Comparison of ENCODE assay signal across 9 mouse cellular contexts in the genomic region with DNA sequence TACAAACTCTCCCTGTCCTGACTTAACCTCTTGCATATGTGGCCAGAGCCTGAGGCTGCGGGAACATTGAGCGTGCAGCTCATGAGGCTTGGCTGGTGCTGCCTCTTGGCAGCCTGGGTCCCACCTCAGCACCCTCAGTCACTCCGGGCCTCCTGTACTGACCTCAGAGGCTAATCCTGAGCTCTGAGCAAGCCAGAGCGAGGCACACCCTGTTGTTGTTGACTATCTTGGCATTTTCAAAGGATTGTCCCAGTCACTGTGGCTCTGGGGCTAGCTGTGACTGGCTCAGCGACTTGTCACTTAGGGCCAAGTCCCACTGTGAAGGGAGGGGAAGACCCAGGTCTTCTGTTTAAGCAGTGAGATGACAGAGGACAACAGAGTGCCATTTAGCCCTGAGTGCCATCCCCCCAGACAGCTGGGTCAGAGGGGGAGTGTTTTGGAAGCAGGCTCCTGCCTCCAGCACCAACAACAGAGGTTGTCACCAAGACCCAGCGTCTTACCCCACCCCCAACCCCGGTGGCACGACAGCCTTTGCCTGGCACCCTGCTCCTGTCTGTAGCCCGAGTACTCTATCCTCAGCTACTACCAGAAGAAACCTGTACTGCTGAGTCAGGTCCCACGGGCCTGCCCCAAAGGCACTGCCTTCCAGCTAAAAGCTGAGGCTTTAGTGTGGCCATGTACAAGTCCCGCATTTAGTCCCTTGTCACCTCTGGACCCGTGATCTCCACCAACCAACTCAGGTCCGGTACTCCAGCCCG. TPM values are rescaled to one million over a fixed set of nuclear protein-coding genes. Genes with fewer than 3 reads are reported as not detected.
A peak's percentile ranks its signal among the peaks of the same experiment; 100 is the strongest.
DNase-seq lines count a peak whose midpoint lies in the region; ATAC-seq and TF ChIP-seq lines count a peak whose summit lies in the region.
"Had no signal": no experiment of that assay in that cellular context is flagged by ENCODE, and none has a peak within 500 bp of the region (broad histone marks: within the 10 kb centered on the region; RNA-seq: fewer than 3 reads in every experiment).

No protein-coding gene starts in this region.

- 0 out of 2 replicates have a peak, but pooled peaks cover 13% of the 10 kb centered on the region for H3K4me1 ChIP-seq in kidney, embryonic 16.5 days (ENCODE audit: insufficient read depth, low read length)
- no peaks in the 10 kb centered on the region for H3K4me1 ChIP-seq in kidney, embryonic 14.5 days (ENCODE audit: control insufficient read depth, insufficient read depth, low read length)
- peaks cover 4% of the 10 kb centered on the region; the same call in 1 of the 2 replicates for H3K4me1 ChIP-seq in lung, postnatal 0 days (ENCODE audit: insufficient read depth, low read depth, low read length)

- no peak overlapping the region for H3K4me2 ChIP-seq in kidney, embryonic 16.5 days (replicated peaks; ENCODE audit: low read depth, low read length)
- no peak overlapping the region for H3K4me2 ChIP-seq in kidney, embryonic 14.5 days (replicated peaks; ENCODE audit: low read depth, low read length)
- H3K4me2 ChIP-seq in lung, postnatal 0 days (replicated peaks; ENCODE audit: low read depth, low read length) = no peak overlapping the region

- intact Hi-C loops in heart, postnatal 25 days (cut with DNase I) = no loop called here

- H3K27ac ChIP-seq in kidney, embryonic 16.5 days (ENCODE audit: low read length) = no peak overlapping the region
- H3K27ac ChIP-seq in kidney, embryonic 14.5 days (ENCODE audit: low read depth, low read length) = no peak overlapping the region
- H3K27ac ChIP-seq in lung, postnatal 0 days (ENCODE audit: low read length) = no peak overlapping the region; the same call in 1 of the 2 replicates
- H3K27ac ChIP-seq: macrophage had no signal

- 70% methylated on average over 14 of the region's 14 CpGs for WGBS in kidney, embryonic 16.5 days
- WGBS in kidney, embryonic 14.5 days = 68% methylated on average over 14 of the region's 14 CpGs
- 67% methylated on average over 13 of the region's 14 CpGs for WGBS in lung, postnatal 0 days

- H3K36me3 ChIP-seq in kidney, embryonic 16.5 days (ENCODE audit: insufficient read depth, low read length) = no peaks in the 10 kb centered on the region
- H3K36me3 ChIP-seq in kidney, embryonic 14.5 days (ENCODE audit: control insufficient read depth, insufficient read depth, low read length) = no peaks in the 10 kb centered on the region
- H3K36me3 ChIP-seq in lung, postnatal 0 days (ENCODE audit: insufficient read depth, low read length) = no peaks in the 10 kb centered on the region

- 0 out of 2 replicates have a peak overlapping the region, but pooled peaks have one; percentile 7 for H3K9ac ChIP-seq in kidney, embryonic 16.5 days (replicated peaks; ENCODE audit: low read length)
- no peak overlapping the region; the same call in 1 of the 2 replicates for H3K9ac ChIP-seq in kidney, embryonic 14.5 days (ENCODE audit: low read depth, low read length)
- no peak overlapping the region for H3K9ac ChIP-seq in lung, postnatal 0 days (replicated peaks; ENCODE audit: low read depth)

- TF ChIP-seq CTCF in lung, postnatal 0 days (IDR thresholded peaks at IDR 0.05) = no peak

- ATAC-seq in kidney, embryonic 16.5 days (ENCODE audit: low FRiP score, low TSS enrichment) = no peak
- no peak for ATAC-seq in kidney, embryonic 14.5 days (ENCODE audit: low FRiP score, low TSS enrichment)
- ATAC-seq in lung, postnatal 0 days = peak; percentile 52

- H3K4me3 ChIP-seq in kidney, embryonic 16.5 days (ENCODE audit: low read length) = no peak overlapping the region
- no peak overlapping the region for H3K4me3 ChIP-seq in kidney, embryonic 14.5 days (ENCODE audit: low read length)
- H3K4me3 ChIP-seq in lung, postnatal 0 days (ENCODE audit: low read depth, low read length) = no peak overlapping the region

- H3K9me3 ChIP-seq in kidney, embryonic 16.5 days (ENCODE audit: low read length) = peaks cover 3% of the 10 kb centered on the region; the same call in 1 of the 2 replicates
- no peaks in the 10 kb centered on the region for H3K9me3 ChIP-seq in kidney, embryonic 14.5 days (ENCODE audit: control insufficient read depth, low read length)
- no peaks in the 10 kb centered on the region for H3K9me3 ChIP-seq in lung, postnatal 0 days (ENCODE audit: low read length)

- TF ChIP-seq EP300 in lung, postnatal 0 days (IDR thresholded peaks at IDR 0.05) = no peak

- H3K27me3 ChIP-seq in kidney, embryonic 16.5 days (ENCODE audit: insufficient read depth, low read length) = no peaks in the 10 kb centered on the region
- H3K27me3 ChIP-seq in kidney, embryonic 14.5 days (ENCODE audit: control insufficient read depth, insufficient read depth, low read length) = no peaks in the 10 kb centered on the region
- H3K27me3 ChIP-seq in lung, postnatal 0 days (replicated peaks; ENCODE audit: insufficient read depth, low read length) = no peaks in the 10 kb centered on the region

- DNase-seq in adrenal gland, postnatal 14 days = peak; percentile 72
- DNase-seq in cerebellum, postnatal 36 days = peak; percentile 58 to 60
- peak; percentile 79 for DNase-seq in heart, postnatal 25 days (ENCODE audit: low spot score)
- DNase-seq in lung, postnatal 0 days (ENCODE audit: low spot score) = peak; percentile 43
- DNase-seq in thymus, postnatal 10 days (ENCODE audit: low spot score in 2 of 2) = no peak
- no peak for DNase-seq in thymus, postnatal 4 days

RNA-seq across cellular contexts. Expression of a gene that starts 6.5 kb away (rescaled TPM):
- polyA plus RNA-seq in kidney, embryonic 16.5 days (2015; fragmentation: Nextera tagmentation; extraction: Ambion mirVana) = 15.0 and 19.0 TPM in 2 replicates
- 13.4 and 18.2 TPM in 2 replicates for polyA plus RNA-seq in kidney, embryonic 14.5 days (2014; fragmentation: Nextera tagmentation; extraction: Ambion mirVana)
- 2.9 and 5.6 TPM in 2 replicates for total RNA-seq in adrenal gland, postnatal 14 days (2021)
- total RNA-seq in heart, postnatal 25 days (2021) = 1 to 10 TPM; 3.1 to 3.8 TPM
- 76.1 and 78.1 TPM in 2 replicates for polyA plus RNA-seq in lung, postnatal 0 days (2015; fragmentation: Nextera tagmentation; extraction: Ambion mirVana)
- polyA plus RNA-seq: macrophage had no signal

RNA-seq across cellular contexts. Expression of a gene that starts 23.9 kb away (rescaled TPM):
- 0.32 and 0.33 TPM in 2 replicates for polyA plus RNA-seq in kidney, embryonic 16.5 days (2015; fragmentation: Nextera tagmentation; extraction: Ambion mirVana)
- 0.47 TPM in 1 of 2 replicates, not detected in the other for polyA plus RNA-seq in kidney, embryonic 14.5 days (2014; fragmentation: Nextera tagmentation; extraction: Ambion mirVana)
- 5.6 TPM in 2 replicates for total RNA-seq in adrenal gland, postnatal 14 days (2021)
- total RNA-seq in heart, postnatal 25 days (2021) = 1 to 10 TPM; 2.6 to 4.8 TPM
- polyA plus RNA-seq in lung, postnatal 0 days (2015; fragmentation: Nextera tagmentation; extraction: Ambion mirVana) = 0.20 and 0.27 TPM in 2 replicates

RNA-seq across cellular contexts. Expression of a gene that starts 26.0 kb away (rescaled TPM):
- 45.7 and 48.3 TPM in 2 replicates for polyA plus RNA-seq in kidney, embryonic 16.5 days (2015; fragmentation: Nextera tagmentation; extraction: Ambion mirVana)
- polyA plus RNA-seq in kidney, embryonic 14.5 days (2014; fragmentation: Nextera tagmentation; extraction: Ambion mirVana) = 29.8 and 46.3 TPM in 2 replicates
- 340 and 374 TPM in 2 replicates for total RNA-seq in adrenal gland, postnatal 14 days (2021)
- total RNA-seq in heart, postnatal 25 days (2021) = 100 to 1,000 TPM; 861 to 862 TPM
- 175 and 211 TPM in 2 replicates for polyA plus RNA-seq in lung, postnatal 0 days (2015; fragmentation: Nextera tagmentation; extraction: Ambion mirVana)
- polyA plus RNA-seq: macrophage had no signal

RNA-seq across cellular contexts. Expression of a gene that starts 31.7 kb away (rescaled TPM):
- 11.1 and 11.4 TPM in 2 replicates for polyA plus RNA-seq in kidney, embryonic 16.5 days (2015; fragmentation: Nextera tagmentation; extraction: Ambion mirVana)
- polyA plus RNA-seq in kidney, embryonic 14.5 days (2014; fragmentation: Nextera tagmentation; extraction: Ambion mirVana) = 8.0 and 9.5 TPM in 2 replicates
- total RNA-seq in adrenal gland, postnatal 14 days (2021) = 3.6 and 10.7 TPM in 2 replicates
- total RNA-seq in heart, postnatal 25 days (2021) = 1 to 10 TPM in 1 of 2 experiments, under 1 TPM in 1; 0.70 to 1.3 TPM
- 1.2 and 1.8 TPM in 2 replicates for polyA plus RNA-seq in lung, postnatal 0 days (2015; fragmentation: Nextera tagmentation; extraction: Ambion mirVana)
- polyA plus RNA-seq: macrophage had no signal

RNA-seq across cellular contexts. Expression of a gene that starts 32.1 kb away (rescaled TPM):
- 72.9 and 77.0 TPM in 2 replicates for polyA plus RNA-seq in kidney, embryonic 16.5 days (2015; fragmentation: Nextera tagmentation; extraction: Ambion mirVana)
- polyA plus RNA-seq in kidney, embryonic 14.5 days (2014; fragmentation: Nextera tagmentation; extraction: Ambion mirVana) = 26.4 and 27.5 TPM in 2 replicates
- total RNA-seq in adrenal gland, postnatal 14 days (2021) = 3.8 and 41.6 TPM in 2 replicates
- total RNA-seq in heart, postnatal 25 days (2021) = 1 to 10 TPM; 2.1 to 3.4 TPM
- 19.5 and 20.5 TPM in 2 replicates for polyA plus RNA-seq in lung, postnatal 0 days (2015; fragmentation: Nextera tagmentation; extraction: Ambion mirVana)

Comparison
In these comparisons a context has a peak if more than half of its experiments do, and no peak if none do; other contexts are left out.
1. DNase-seq: peak in adrenal gland, postnatal 14 days (single experiment), cerebellum, postnatal 36 days (2 of 2), heart, postnatal 25 days (single experiment) and lung, postnatal 0 days (single experiment); none in thymus, postnatal 10 days (0 of 2) and thymus, postnatal 4 days (single experiment).